Mouse (Mus musculus): ENCODE results near the gene Urb2.

DNA sequence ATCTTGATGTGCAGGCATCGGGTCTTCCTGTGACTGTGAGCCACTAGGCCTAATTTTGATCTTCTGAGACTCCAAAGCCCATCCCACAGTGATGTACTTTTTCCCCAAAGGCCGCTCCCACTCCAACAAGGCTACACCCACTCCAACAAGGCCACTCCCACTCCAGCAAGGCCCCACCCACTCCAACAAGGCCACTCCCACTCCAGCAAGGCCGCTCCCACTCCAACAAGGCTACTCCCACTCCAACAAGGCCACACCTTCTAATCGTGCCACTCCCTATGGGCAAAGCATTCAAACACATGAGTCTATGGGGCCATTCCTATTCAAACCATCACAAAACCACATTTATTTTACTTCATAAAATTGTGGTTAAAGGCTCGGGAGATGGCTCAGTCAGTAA lies 69.2 kb downstream of the Urb2 start:
- TF ChIP-seq POLR2A (IDR thresholded peaks at IDR 0.05; ENCODE audit: insufficient read depth, low read depth, low read length) (no peak), CTCF (IDR thresholded peaks at IDR 0.05) (no peak)
